Mouse (Mus musculus) thymus, postnatal 14 days (tissue): ENCODE results near the gene Nmrk1.

ENCODE experiments used
- DNase-seq: peaks from one replicate; pipeline ENCODE4 v3.0.0; 2021

Gene Nmrk1

GRCm38 (mm10) chr19:18654984-18655383 lies 23.2 kb downstream of the Nmrk1 start:
- DNase-seq = no peak

- DNase-seq = no peak
These were observed 24.2 kb downstream of the Nmrk1 start for GRCm38 (mm10) chr19:18655999-18656398.

- DNase-seq = no peak
These were observed 26.7 kb downstream of the Nmrk1 start for GRCm38 (mm10) chr19:18658473-18658872.

GRCm38 (mm10) chr19:18659349-18659748 lies 27.6 kb downstream of the Nmrk1 start:
- DNase-seq = no peak

- no peak for DNase-seq
These were observed 28.7 kb downstream of the Nmrk1 start for GRCm38 (mm10) chr19:18660466-18660865.

- no peak for DNase-seq
These were observed 29.9 kb downstream of the Nmrk1 start for GRCm38 (mm10) chr19:18661683-18662082.

GRCm38 (mm10) chr19:18663904-18664303 lies 32.2 kb downstream of the Nmrk1 start:
- DNase-seq = no peak

- DNase-seq = no peak
These were observed 35.2 kb downstream of the Nmrk1 start for GRCm38 (mm10) chr19:18666966-18667365.

GRCm38 (mm10) chr19:18669551-18669950 lies 37.8 kb downstream of the Nmrk1 start:
- no peak for DNase-seq

- DNase-seq = peak; percentile 99
These were observed 38.9 kb downstream of the Nmrk1 start, which contains the start of gene Carnmt1 for GRCm38 (mm10) chr19:18670608-18671007. TSS of gene Carnmt1 (plus strand) at chr19:18670764.

GRCm38 (mm10) chr19:18671056-18671741 lies 39.4 kb downstream of the Nmrk1 start:
- DNase-seq = peak; percentile 66

GRCm38 (mm10) chr19:18672498-18672897 lies 40.7 kb downstream of the Nmrk1 start:
- no peak for DNase-seq

- DNase-seq = no peak
These were observed 41.4 kb downstream of the Nmrk1 start for GRCm38 (mm10) chr19:18673116-18673515.

GRCm38 (mm10) chr19:18682142-18682541 lies 50.4 kb downstream of the Nmrk1 start:
- DNase-seq = no peak

- peak; percentile 65 for DNase-seq
These were observed 55.8 kb downstream of the Nmrk1 start for GRCm38 (mm10) chr19:18687556-18687955.

- DNase-seq = no peak
These were observed 60.4 kb downstream of the Nmrk1 start for GRCm38 (mm10) chr19:18692176-18692575.

- DNase-seq = no peak
These were observed 61.0 kb downstream of the Nmrk1 start for GRCm38 (mm10) chr19:18692768-18693167.

GRCm38 (mm10) chr19:18695116-18695515 lies 63.4 kb downstream of the Nmrk1 start:
- no peak for DNase-seq

GRCm38 (mm10) chr19:18695552-18695951 lies 63.8 kb downstream of the Nmrk1 start:
- no peak for DNase-seq
